Mouse (Mus musculus): ENCODE data around the gene Cdkal1.

DNA sequence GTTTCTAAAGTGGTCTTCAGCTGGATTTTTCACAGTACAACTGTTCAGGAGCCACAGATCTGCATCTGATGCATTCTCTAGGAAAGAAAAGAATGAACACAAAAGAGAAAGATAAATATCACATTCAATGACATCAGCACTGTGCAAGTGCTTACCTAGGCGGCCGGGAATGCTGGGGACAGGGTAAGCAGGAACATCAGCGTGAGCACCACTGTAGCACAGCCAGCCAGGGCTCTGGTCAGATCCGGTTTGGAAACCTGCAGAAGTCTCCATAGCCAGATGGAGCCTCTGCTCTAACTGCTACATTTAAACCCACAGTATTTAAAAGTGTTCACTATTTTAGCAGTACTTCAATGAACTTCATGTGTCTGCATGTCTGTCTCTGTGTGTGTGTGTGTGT is 78.2 kb downstream of the Cdkal1 start:
- no peak for TF ChIP-seq CTCF (IDR thresholded peaks at IDR 0.05; ENCODE audit: control insufficient read depth, insufficient read depth, low read length)
- TF ChIP-seq POLR2A (IDR thresholded peaks at IDR 0.05; ENCODE audit: borderline replicate concordance, control insufficient read depth, low read depth, low read length), result no peak
